Mouse (Mus musculus): ENCODE measurements around the gene Coq2. TPM values are rescaled to one million over a fixed set of nuclear protein-coding genes. Genes with fewer than 3 reads are reported as not detected.

Gene Coq2
- total RNA-seq, 2 experiments from 2014 or later = 68.4 to 73.1 TPM

- DNase-seq = no peak
Measured at GRCm38 (mm10) chr5:100624743-100625360, 50.1 kb downstream of the Coq2 start.

GRCm38 (mm10) chr5:100622509-100623163, 52.3 kb downstream of the Coq2 start:
- intact Hi-C loops (cut with DNase I) = no loop called here
- DNase-seq = no peak

More at GRCm38 (mm10) chr5:100624743-100625360, 50.1 kb downstream of the Coq2 start:
- intact Hi-C loops (cut with DNase I) = no loop called here

- DNase-seq = no peak
- intact Hi-C loops (cut with DNase I) = no loop called here
Measured at GRCm38 (mm10) chr5:100621876-100622508, 52.9 kb downstream of the Coq2 start.

GRCm38 (mm10) chr5:100620952-100621351, 54.0 kb downstream of the Coq2 start:
- DNase-seq = no peak
- intact Hi-C loops (cut with DNase I) = no loop called here

GRCm38 (mm10) chr5:100619586-100620275, 55.2 kb downstream of the Coq2 start:
- intact Hi-C loops (cut with DNase I) = no loop called here
- DNase-seq = no peak

- no peak for DNase-seq
- intact Hi-C loops (cut with DNase I) = no loop called here
Measured at GRCm38 (mm10) chr5:100613896-100614768, 60.8 kb downstream of the Coq2 start.

GRCm38 (mm10) chr5:100607868-100608267, 67.1 kb downstream of the Coq2 start:
- intact Hi-C loops (cut with DNase I) = no loop called here
- DNase-seq = no peak

GRCm38 (mm10) chr5:100607090-100607762, 67.7 kb downstream of the Coq2 start:
- intact Hi-C loops (cut with DNase I) = no loop called here
- peak; percentile 5 to 32 for DNase-seq

- DNase-seq = peak; percentile 67 to 78
- intact Hi-C loops (cut with DNase I) = no loop called here
Measured at GRCm38 (mm10) chr5:100605828-100606229, 69.1 kb downstream of the Coq2 start.

Other genes with a start within 250 kb of the Coq2 start
- gene Lin54, start 174.5 kb downstream of the Coq2 start, total RNA-seq (2021) = 10 to 100 TPM in 1 of 2 experiments, 1 to 10 TPM in 1; 8.4 to 12.8 TPM
- 10 to 100 TPM; 73.4 to 77.0 TPM for gene Cops4, start 156.8 kb downstream of the Coq2 start, total RNA-seq (2021)
- gene Plac8, start 102.9 kb downstream of the Coq2 start, total RNA-seq (2021) = 1 to 10 TPM; 1.5 to 2.4 TPM
- gene Hpse, start 44.6 kb upstream of the Coq2 start, total RNA-seq (2021) = under 1 TPM; 0.93 to 0.96 TPM
- gene Helq, start 123.5 kb upstream of the Coq2 start, total RNA-seq (2021) = 1 to 10 TPM; 3.0 to 3.3 TPM
- gene Mrps18c, start 123.5 kb upstream of the Coq2 start, total RNA-seq (2021) = 10 to 100 TPM; 81.8 to 88.5 TPM
- gene Abraxas1, start 145.8 kb upstream of the Coq2 start, total RNA-seq (2021) = 10 to 100 TPM; 10.1 to 11.0 TPM
- 10 to 100 TPM; 18.9 to 27.7 TPM for gene Gpat3, start 170.6 kb upstream of the Coq2 start, total RNA-seq (2021)